Mouse (Mus musculus) heart, embryonic 14.5 days (tissue): ENCODE results near the gene Osbpl8. TPM values are rescaled to one million over a fixed set of nuclear protein-coding genes. Genes with fewer than 3 reads are reported as not detected.

Source experiments
- ATAC-seq: fragments of 200-750 bp; cut with Nextera tagmentation; 2 replicates; pipeline ENCODE4 v1.8.0; 2017; ENCODE audit warnings: low read depth, moderate TSS enrichment; ENCODE audit not compliant: insufficient number of reproducible peaks, insufficient read depth, low FRiP score
- H3K27ac ChIP-seq, 2 experiments: fragments of 200-500 bp in 1 of 2; fragments of 300-500 bp in 1 of 2; sonication (generic) in 1 of 2; replicated peaks in 1 of 2; 2 replicates each; pipeline ENCODE4 v1.5.1; 2012 to 2014; ENCODE audit warnings: low read depth in 2 of 2, low read length in 2 of 2, control low read depth in 1 of 2, mild to moderate bottlenecking in 1 of 2, mixed read lengths in 1 of 2; ENCODE audit not compliant: control insufficient read depth in 1 of 2, insufficient read depth in 1 of 2
- H3K27me3 ChIP-seq: fragments of 300-500 bp; sonication (generic); 2 replicates; pipeline ENCODE4 v1.6.1; 2014; ENCODE audit warnings: mild to moderate bottlenecking, low read length, control low read depth; ENCODE audit not compliant: control insufficient read depth, insufficient read depth
- H3K36me3 ChIP-seq: fragments of 300-500 bp; sonication (generic); 2 replicates; pipeline ENCODE4 v1.6.1; 2014; ENCODE audit warnings: mild to moderate bottlenecking, control low read depth, low read length, mixed read lengths; ENCODE audit not compliant: control insufficient read depth, insufficient read depth
- H3K4me1 ChIP-seq, 2 experiments: fragments of 200-500 bp in 1 of 2; fragments of 300-500 bp in 1 of 2; sonication (generic) in 1 of 2; 2 replicates each; pipeline ENCODE4 v1.6.1; 2012 to 2014; ENCODE audit warnings: low read length in 2 of 2, control low read depth in 1 of 2, mixed read lengths in 1 of 2; ENCODE audit not compliant: control insufficient read depth in 2 of 2, insufficient read depth in 2 of 2
- H3K4me2 ChIP-seq: fragments of 300-500 bp; sonication (generic); 2 replicates; pipeline ENCODE4 v1.6.1; 2014; ENCODE audit warnings: mild to moderate bottlenecking, low read length
- H3K4me3 ChIP-seq, 2 experiments: fragments of 200-500 bp in 1 of 2; fragments of 300-500 bp in 1 of 2; sonication (generic) in 1 of 2; 2 replicates each; pipeline ENCODE4 v1.5.1; 2012 to 2014; ENCODE audit warnings: low read length in 2 of 2, mild to moderate bottlenecking in 2 of 2, control low read depth in 1 of 2, low read depth in 1 of 2, moderate library complexity in 1 of 2; ENCODE audit not compliant: control insufficient read depth in 1 of 2, insufficient read depth in 1 of 2
- H3K9ac ChIP-seq: fragments of 300-500 bp; sonication (generic); 2 replicates; pipeline ENCODE4 v1.6.1; 2014; ENCODE audit warnings: mild to moderate bottlenecking, low read length
- H3K9me3 ChIP-seq: fragments of 300-500 bp; sonication (generic); 2 replicates; pipeline ENCODE4 v1.6.1; 2016; ENCODE audit warnings: low read length, control low read depth; ENCODE audit not compliant: control insufficient read depth
- WGBS: fragments of 180-500 bp; shearing (Covaris S2); extraction: QIAGEN DNeasy Blood & Tissue Kit; methylation state at CpG from one replicate; pipeline ENCODE4 v1.1.7; 2014; 5-methylcytosine and 5-hydroxymethylcytosine counted together
- polyA plus RNA-seq: library from polyadenylated mRNA; unstranded; fragments of >200 nt; fragmentation: Nextera tagmentation; extraction: Ambion mirVana; gene quantifications from 2 replicates; pipeline ENCODE4 v1.2.1, GENCODE M21; 2014

Gene Osbpl8
- polyA plus RNA-seq, 1 experiment from 2014 or later: 43.9 TPM

DNA sequence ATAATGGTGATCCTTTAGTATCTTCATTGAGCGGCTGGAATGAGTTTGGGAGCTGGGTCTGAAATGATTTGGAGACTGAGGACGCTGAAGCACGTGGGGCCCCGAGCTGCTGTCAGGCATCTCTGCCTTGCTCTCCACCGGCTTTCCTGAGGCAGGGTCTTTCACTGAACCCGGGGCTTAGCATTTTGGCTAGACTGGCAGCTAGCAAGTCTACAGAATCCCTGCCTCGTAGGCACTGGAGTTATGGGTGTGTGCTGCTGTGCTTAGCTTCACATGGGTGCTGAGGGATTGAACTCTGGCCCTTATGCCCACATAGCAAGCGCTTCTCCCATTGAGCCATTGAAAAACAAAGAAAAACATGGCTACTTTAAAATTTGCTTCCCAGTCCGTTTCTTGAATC, 42.8 kb downstream of the Osbpl8 start:
- H3K27ac ChIP-seq: no peak overlapping the region
- no peaks in the 10 kb centered on the region for H3K9me3 ChIP-seq
- H3K27me3 ChIP-seq: no peaks in the 10 kb centered on the region
- H3K9ac ChIP-seq: no peak overlapping the region
- no peak for ATAC-seq
- no peak overlapping the region for H3K4me2 ChIP-seq
- WGBS: 75% methylated on average over 9 of the region's 9 CpGs
- peaks cover 0 to 5% of the 10 kb centered on the region in 2 experiments; a peak in 2 of 4 replicates for H3K4me1 ChIP-seq
- peaks cover 29% of the 10 kb centered on the region for H3K36me3 ChIP-seq
- H3K4me3 ChIP-seq: no peak overlapping the region

DNA sequence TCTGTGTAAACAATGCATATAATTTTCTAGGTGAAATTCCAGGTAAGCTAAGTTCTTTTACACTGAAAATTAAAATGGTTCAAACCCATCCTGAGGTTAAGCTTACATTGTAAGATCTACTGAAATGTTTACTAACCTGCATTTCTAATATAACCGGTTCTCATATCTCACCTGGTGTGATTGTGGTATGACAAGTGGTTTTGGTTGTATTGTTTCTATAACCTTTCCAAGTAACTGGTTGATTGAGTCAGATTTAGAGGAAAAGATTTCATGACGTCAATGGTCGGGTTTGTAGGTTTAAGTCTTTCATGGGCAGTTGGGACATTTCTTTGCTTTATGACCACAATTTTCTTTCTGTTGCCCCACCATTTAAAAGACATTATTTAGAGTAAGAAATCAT, 49.5 kb downstream of the Osbpl8 start:
- no peaks in the 10 kb centered on the region for H3K27me3 ChIP-seq
- whole genome bisulfite sequencing: 93% methylated on average over 3 of the region's 3 CpGs
- H3K4me2 ChIP-seq: no peak overlapping the region
- no peak overlapping the region for H3K9ac ChIP-seq
- H3K4me3 ChIP-seq: no peak overlapping the region
- no peaks in the 10 kb centered on the region for H3K9me3 ChIP-seq
- 0 out of 2 replicates have a peak, but pooled peaks cover 2% of the 10 kb centered on the region for H3K36me3 ChIP-seq
- no peak overlapping the region for H3K27ac ChIP-seq
- ATAC-seq: no peak
- H3K4me1 ChIP-seq: peaks cover 0 to 9% of the 10 kb centered on the region in 2 experiments; a peak in 2 of 4 replicates

GRCm38 (mm10) chr10:111214696-111215095, 50.1 kb downstream of the Osbpl8 start:
- ATAC-seq: no peak
- 76% methylated on average over 2 of the region's 2 CpGs for WGBS
- Histone ChIP-seq H3K4me1 (peaks cover 0 to 9% of the 10 kb centered on the region in 2 experiments; a peak in 2 of 4 replicates), H3K36me3 (peaks cover 6% of the 10 kb centered on the region; the same call in 1 of the 2 replicates), H3K27ac (no peak overlapping the region), H3K4me2 (no peak overlapping the region), H3K4me3 (no peak overlapping the region), H3K9ac (no peak overlapping the region), H3K9me3 (no peaks in the 10 kb centered on the region), H3K27me3 (no peaks in the 10 kb centered on the region)

- H3K27me3 ChIP-seq: no peaks in the 10 kb centered on the region
- no peak for ATAC-seq
- peaks cover 0 to 11% of the 10 kb centered on the region in 2 experiments; a peak in 2 of 4 replicates for H3K4me1 ChIP-seq
- no peak overlapping the region for H3K27ac ChIP-seq
- peaks cover 7% of the 10 kb centered on the region for H3K36me3 ChIP-seq
- no peaks in the 10 kb centered on the region for H3K9me3 ChIP-seq
- H3K9ac ChIP-seq: no peak overlapping the region
- 63% methylated on average over 3 of the region's 3 CpGs for WGBS
- H3K4me2 ChIP-seq: no peak overlapping the region
- no peak overlapping the region for H3K4me3 ChIP-seq
These were observed 51.0 kb downstream of the Osbpl8 start for GRCm38 (mm10) chr10:111215572-111215971.

DNA sequence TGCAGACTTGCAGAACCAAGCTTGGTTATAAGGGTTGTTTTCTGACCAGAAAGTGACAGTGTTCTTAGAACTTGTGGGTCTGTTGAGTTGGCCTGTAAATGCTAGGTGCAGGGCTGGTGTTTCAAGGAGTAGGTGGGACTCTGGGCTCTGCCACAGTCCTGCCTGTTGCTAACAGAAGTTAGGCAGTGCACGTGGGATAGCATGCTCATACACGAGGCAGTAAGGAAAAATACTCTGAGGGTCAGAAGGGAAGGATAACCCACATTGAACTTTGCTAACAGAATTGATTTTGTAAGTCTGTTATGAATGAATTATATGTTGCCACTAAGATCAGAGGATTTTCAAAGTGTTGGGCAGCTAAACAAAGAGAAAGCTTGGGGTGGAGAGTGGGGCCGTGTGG, 51.6 kb downstream of the Osbpl8 start:
- WGBS: 77% methylated on average over 3 of the region's 3 CpGs
- H3K4me2 ChIP-seq: no peak overlapping the region
- no peak for ATAC-seq
- no peak overlapping the region for H3K9ac ChIP-seq
- H3K9me3 ChIP-seq: no peaks in the 10 kb centered on the region
- no peaks in the 10 kb centered on the region for H3K27me3 ChIP-seq
- no peak overlapping the region for H3K4me3 ChIP-seq
- H3K36me3 ChIP-seq: peaks cover 9% of the 10 kb centered on the region
- H3K4me1 ChIP-seq: peaks cover 0 to 14% of the 10 kb centered on the region in 2 experiments; a peak in 2 of 4 replicates
- H3K27ac ChIP-seq: no peak overlapping the region

DNA sequence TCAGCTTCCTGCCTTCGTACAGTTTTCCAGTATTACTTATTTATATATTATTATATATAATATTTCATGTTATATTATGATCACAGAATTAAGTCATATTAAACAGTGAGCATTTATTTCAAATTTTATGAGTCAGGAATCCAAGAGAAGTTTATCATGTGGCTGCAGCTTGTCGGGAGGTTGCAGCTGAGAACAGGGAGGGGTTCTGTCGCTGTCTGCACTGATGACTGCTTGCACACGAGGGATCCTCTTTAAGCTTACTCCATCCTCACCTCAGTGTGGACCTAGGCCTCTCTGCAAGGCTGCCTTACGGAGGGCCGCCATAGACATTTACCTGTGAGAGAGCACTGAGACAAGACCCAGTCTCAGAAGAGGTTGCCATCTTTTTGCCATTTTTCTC, 58.0 kb downstream of the Osbpl8 start:
- H3K9ac ChIP-seq: no peak overlapping the region
- whole genome bisulfite sequencing: 60% methylated on average over 6 of the region's 6 CpGs
- H3K4me3 ChIP-seq: no peak overlapping the region
- H3K9me3 ChIP-seq: no peaks in the 10 kb centered on the region
- H3K36me3 ChIP-seq: peaks cover 7% of the 10 kb centered on the region
- no peak overlapping the region for H3K27ac ChIP-seq
- ATAC-seq: no peak
- H3K27me3 ChIP-seq: no peaks in the 10 kb centered on the region
- peaks cover 8 to 25% of the 10 kb centered on the region in 2 experiments for H3K4me1 ChIP-seq
- no peak overlapping the region for H3K4me2 ChIP-seq

- H3K27me3 ChIP-seq: no peaks in the 10 kb centered on the region
- H3K9ac ChIP-seq: no peak overlapping the region
- H3K27ac ChIP-seq: no peak overlapping the region
- no peak overlapping the region for H3K4me3 ChIP-seq
- H3K9me3 ChIP-seq: no peaks in the 10 kb centered on the region
- H3K4me1 ChIP-seq: peaks cover 8 to 25% of the 10 kb centered on the region in 2 experiments
- 23% methylated on average over 10 of the region's 10 CpGs for WGBS
- ATAC-seq: 0 out of 2 replicates have a peak, but pooled peaks have one; percentile 43
- H3K4me2 ChIP-seq: no peak overlapping the region
- H3K36me3 ChIP-seq: peaks cover 7% of the 10 kb centered on the region
These were observed 58.8 kb downstream of the Osbpl8 start for GRCm38 (mm10) chr10:111223218-111223830.

DNA sequence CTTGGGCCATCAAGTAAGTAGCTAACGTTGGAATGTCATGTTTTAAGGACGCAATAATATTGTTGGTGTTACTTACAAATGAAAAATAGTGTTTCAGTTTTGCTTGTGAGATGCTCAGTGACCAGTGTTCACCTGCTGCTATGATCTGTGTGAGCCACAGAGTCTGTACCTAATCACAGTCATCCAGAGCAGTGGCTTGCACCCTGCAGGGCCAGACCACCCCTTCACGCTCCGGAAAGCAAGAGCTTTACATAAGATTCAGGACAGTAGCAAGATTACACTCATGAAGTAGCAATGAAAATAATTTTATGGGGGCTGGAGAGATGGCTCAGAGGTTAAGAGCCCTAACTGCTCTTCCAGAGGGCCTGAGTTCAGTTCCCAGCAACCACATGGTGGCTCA, 60.1 kb downstream of the Osbpl8 start:
- Histone ChIP-seq H3K27me3 (no peaks in the 10 kb centered on the region), H3K9me3 (no peaks in the 10 kb centered on the region), H3K4me1 (peaks cover 8 to 30% of the 10 kb centered on the region in 2 experiments), H3K4me3 (no peak overlapping the region), H3K4me2 (no peak overlapping the region), H3K36me3 (peaks cover 3% of the 10 kb centered on the region; the same call in 1 of the 2 replicates), H3K9ac (no peak overlapping the region), H3K27ac (no peak overlapping the region)
- WGBS: 92% methylated on average over 4 of the region's 4 CpGs
- no peak for ATAC-seq
